Mouse (Mus musculus) midbrain, embryonic 13.5 days (tissue): ENCODE results near the gene Zbtb43. TPM values are rescaled to one million over a fixed set of nuclear protein-coding genes. Genes with fewer than 3 reads are reported as not detected.
A peak's percentile ranks its signal among the peaks of the same experiment; 100 is the strongest.

Source experiments
- ATAC-seq: fragments of 200-750 bp; cut with Nextera tagmentation; 2 replicates; pipeline ENCODE4 v1.8.0; 2017; ENCODE audit warnings: mild to moderate bottlenecking, moderate TSS enrichment, moderate library complexity
- H3K27ac ChIP-seq: fragments of 300-500 bp; sonication (generic); 2 replicates; pipeline ENCODE4 v1.5.1; 2015; ENCODE audit warnings: inconsistent platforms, mild to moderate bottlenecking, moderate library complexity
- H3K27me3 ChIP-seq: fragments of 300-500 bp; sonication (generic); 2 replicates; pipeline ENCODE4 v1.6.1; 2015; ENCODE audit warnings: mild to moderate bottlenecking, inconsistent platforms
- H3K36me3 ChIP-seq: fragments of 300-500 bp; sonication (generic); 2 replicates; pipeline ENCODE4 v1.6.1; 2015; ENCODE audit warnings: mild to moderate bottlenecking, inconsistent platforms
- H3K4me1 ChIP-seq: fragments of 300-500 bp; sonication (generic); replicated peaks from 2 replicates; pipeline ENCODE4 v1.6.1; 2015; ENCODE audit warnings: inconsistent platforms
- H3K4me2 ChIP-seq: fragments of 300-500 bp; sonication (generic); replicated peaks from 2 replicates; pipeline ENCODE4 v1.6.1; 2015; ENCODE audit warnings: moderate library complexity, mild to moderate bottlenecking, inconsistent platforms
- H3K4me3 ChIP-seq: fragments of 300-500 bp; sonication (generic); replicated peaks from 2 replicates; pipeline ENCODE4 v1.5.1; 2015; ENCODE audit warnings: mild to moderate bottlenecking, inconsistent platforms
- H3K9ac ChIP-seq: fragments of 300-500 bp; sonication (generic); replicated peaks from 2 replicates; pipeline ENCODE4 v1.6.1; 2015; ENCODE audit warnings: mild to moderate bottlenecking, inconsistent platforms
- H3K9me3 ChIP-seq: fragments of 300-500 bp; sonication (generic); 2 replicates; pipeline ENCODE4 v1.6.1; 2016; ENCODE audit warnings: mild to moderate bottlenecking, inconsistent platforms
- WGBS: fragments of 180-500 bp; shearing (Covaris S2); methylation state at CpG from one replicate; pipeline ENCODE4 v1.1.7; 2015; 5-methylcytosine and 5-hydroxymethylcytosine counted together
- polyA plus RNA-seq: library from polyadenylated mRNA; unstranded; fragments of >200 nt; fragmentation: Nextera tagmentation; extraction: Ambion mirVana; gene quantifications from 2 replicates; pipeline ENCODE4 v1.2.1, GENCODE M21; 2015

Zbtb43 gene
- polyA plus RNA-seq, 1 experiment from 2014 or later: 29.7 TPM

- Histone ChIP-seq H3K4me2 (no peak overlapping the region), H3K4me3 (no peak overlapping the region), H3K9ac (no peak overlapping the region), H3K36me3 (peaks cover 12% of the 10 kb centered on the region; the same call in 1 of the 2 replicates), H3K9me3 (no peaks in the 10 kb centered on the region), H3K27me3 (no peaks in the 10 kb centered on the region), H3K4me1 (no peaks in the 10 kb centered on the region), H3K27ac (no peak overlapping the region)
- ATAC-seq: no peak
- 90% methylated on average over 4 of the region's 4 CpGs for WGBS
These were observed 50.9 kb downstream of the Zbtb43 start for GRCm38 (mm10) chr2:33417454-33417853.

GRCm38 (mm10) chr2:33414019-33414418 lies 54.3 kb downstream of the Zbtb43 start:
- H3K9ac ChIP-seq: no peak overlapping the region
- no peak for ATAC-seq
- H3K9me3 ChIP-seq: no peaks in the 10 kb centered on the region
- no peak overlapping the region for H3K4me3 ChIP-seq
- H3K36me3 ChIP-seq: peaks cover 31% of the 10 kb centered on the region
- no peaks in the 10 kb centered on the region for H3K27me3 ChIP-seq
- H3K4me2 ChIP-seq: no peak overlapping the region
- H3K27ac ChIP-seq: no peak overlapping the region
- 93% methylated on average over 13 of the region's 13 CpGs for WGBS
- H3K4me1 ChIP-seq: no peaks in the 10 kb centered on the region

- no peak for ATAC-seq
- Histone ChIP-seq H3K27me3 (no peaks in the 10 kb centered on the region), H3K36me3 (peaks cover 42% of the 10 kb centered on the region), H3K4me1 (no peaks in the 10 kb centered on the region), H3K27ac (no peak overlapping the region), H3K9ac (no peak overlapping the region), H3K4me2 (no peak overlapping the region), H3K9me3 (no peaks in the 10 kb centered on the region), H3K4me3 (no peak overlapping the region)
- WGBS: 85% methylated on average over 14 of the region's 14 CpGs
These were observed 56.2 kb downstream of the Zbtb43 start for GRCm38 (mm10) chr2:33412111-33412510.

- Histone ChIP-seq H3K4me1 (peaks cover 3% of the 10 kb centered on the region; the same call in 1 of the 2 replicates), H3K9me3 (no peaks in the 10 kb centered on the region), H3K4me3 (no peak overlapping the region), H3K9ac (no peak overlapping the region), H3K4me2 (no peak overlapping the region), H3K36me3 (peaks cover 8% of the 10 kb centered on the region), H3K27me3 (no peaks in the 10 kb centered on the region), H3K27ac (no peak overlapping the region)
- ATAC-seq: no peak
- WGBS: 80% methylated on average over 4 of the region's 4 CpGs
These were observed 64.8 kb downstream of the Zbtb43 start for GRCm38 (mm10) chr2:33403511-33404003.

- H3K9me3 ChIP-seq: no peaks in the 10 kb centered on the region
These were observed 65.7 kb downstream of the Zbtb43 start for GRCm38 (mm10) chr2:33402638-33403037.

GRCm38 (mm10) chr2:33402236-33402635 lies 66.1 kb downstream of the Zbtb43 start:
- ATAC-seq: peak; percentile 50; the same call in 1 of the 2 replicates
- WGBS: 38% methylated on average over 7 of the region's 7 CpGs

More at GRCm38 (mm10) chr2:33402638-33403037, 65.7 kb downstream of the Zbtb43 start:
- WGBS: 68% methylated on average over 5 of the region's 5 CpGs
- Histone ChIP-seq H3K4me3 (no peak overlapping the region), H3K4me2 (no peak overlapping the region), H3K9ac (no peak overlapping the region), H3K4me1 (peaks cover 3% of the 10 kb centered on the region; the same call in 1 of the 2 replicates), H3K27ac (no peak overlapping the region), H3K36me3 (no peaks in the 10 kb centered on the region), H3K27me3 (no peaks in the 10 kb centered on the region)
- no peak for ATAC-seq

GRCm38 (mm10) chr2:33401217-33401616 lies 67.1 kb downstream of the Zbtb43 start:
- H3K4me3 ChIP-seq: no peak overlapping the region
- no peaks in the 10 kb centered on the region for H3K36me3 ChIP-seq
- no peak overlapping the region for H3K4me2 ChIP-seq
- H3K27me3 ChIP-seq: no peaks in the 10 kb centered on the region
- H3K27ac ChIP-seq: no peak overlapping the region
- no peaks in the 10 kb centered on the region for H3K9me3 ChIP-seq
- WGBS: 38% methylated on average over 3 of the region's 3 CpGs
- no peaks in the 10 kb centered on the region for H3K4me1 ChIP-seq
- no peak for ATAC-seq
- H3K9ac ChIP-seq: no peak overlapping the region

More at GRCm38 (mm10) chr2:33402236-33402635, 66.1 kb downstream of the Zbtb43 start:
- Histone ChIP-seq H3K9me3 (no peaks in the 10 kb centered on the region), H3K36me3 (no peaks in the 10 kb centered on the region), H3K27me3 (no peaks in the 10 kb centered on the region), H3K4me3 (no peak overlapping the region), H3K9ac (no peak overlapping the region), H3K4me1 (peaks cover 3% of the 10 kb centered on the region; the same call in 1 of the 2 replicates), H3K27ac (no peak overlapping the region), H3K4me2 (no peak overlapping the region)

GRCm38 (mm10) chr2:33400541-33400940 lies 67.8 kb downstream of the Zbtb43 start:
- H3K9me3 ChIP-seq: no peaks in the 10 kb centered on the region
- no peak for ATAC-seq
- H3K36me3 ChIP-seq: no peaks in the 10 kb centered on the region
- H3K4me1 ChIP-seq: no peaks in the 10 kb centered on the region
- whole genome bisulfite sequencing: 88% methylated on average over 5 of the region's 5 CpGs
- no peaks in the 10 kb centered on the region for H3K27me3 ChIP-seq
- no peak overlapping the region for H3K4me3 ChIP-seq
- H3K9ac ChIP-seq: no peak overlapping the region
- no peak overlapping the region for H3K27ac ChIP-seq
- H3K4me2 ChIP-seq: no peak overlapping the region

Other genes starting within 250 kb of the Zbtb43 start
- 36.5 and 37.0 TPM in 2 replicates for gene Ralgps1, start 97.1 kb downstream of the Zbtb43 start, polyA plus RNA-seq
- 6.9 and 7.3 TPM in 2 replicates for gene Zbtb34, start 37.2 kb downstream of the Zbtb43 start, polyA plus RNA-seq
- gene Lmx1b, start 172.0 kb upstream of the Zbtb43 start, polyA plus RNA-seq: 2.5 and 2.7 TPM in 2 replicates